Mouse (Mus musculus) cerebellum, postnatal 10 days (tissue): ENCODE results near the gene Ndufs7.

Experiments
- DNase-seq, 2 experiments: peaks; one replicate each; pipeline ENCODE4 v3.0.0; 2021; ENCODE audit warnings: mixed read lengths in 2 of 2

Gene Ndufs7

GRCm38 (mm10) chr10:80264341-80265148, 15.6 kb downstream of the Ndufs7 start:
- peak; percentile 99 to 100 for DNase-seq

DNA sequence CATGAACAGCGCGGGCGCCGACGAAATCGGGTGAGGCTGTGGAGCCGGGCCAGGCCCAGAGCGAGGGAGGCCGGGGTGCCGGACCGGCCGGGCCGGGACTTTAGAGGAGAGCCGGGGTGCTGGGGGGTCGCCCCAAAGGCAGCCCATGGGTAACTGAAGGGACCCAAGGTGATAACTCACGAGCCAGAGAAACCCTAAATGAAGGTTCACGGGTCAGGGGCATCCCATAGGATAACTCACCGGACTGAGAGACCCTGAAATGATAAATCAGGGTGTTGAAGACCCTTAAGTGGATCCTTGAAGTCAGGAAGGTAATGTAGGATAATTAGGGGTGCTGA, 16.2 kb downstream of the Ndufs7 start:
- no peak for DNase-seq

- no peak for DNase-seq
Observed at GRCm38 (mm10) chr10:80270099-80270498, 21.2 kb downstream of the Ndufs7 start.

DNA sequence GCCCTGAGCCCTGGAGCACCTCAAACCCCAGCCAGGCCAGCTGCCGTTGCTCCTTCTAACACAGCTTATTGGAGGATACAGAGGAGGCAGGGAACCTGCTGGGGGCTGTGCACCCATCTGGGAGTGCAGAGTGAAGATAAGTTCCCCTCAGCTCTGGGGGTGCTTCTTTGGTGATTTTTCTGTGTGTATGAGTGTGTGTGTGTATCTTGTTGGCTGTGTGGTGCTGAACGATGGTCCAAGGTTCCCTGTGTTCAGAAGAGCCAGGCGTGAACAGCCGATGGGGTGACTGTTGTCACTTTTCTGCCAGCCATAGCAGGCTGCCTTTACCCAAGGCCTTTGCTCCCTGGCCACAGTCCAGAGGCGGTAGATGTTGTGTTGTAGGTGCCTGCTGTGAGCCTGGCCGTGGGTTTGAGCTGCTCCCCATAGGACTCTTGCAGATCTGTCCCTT, 21.8 kb downstream of the Ndufs7 start:
- DNase-seq = peak; percentile 52 to 62

- DNase-seq = no peak
Observed at GRCm38 (mm10) chr10:80271186-80271843, 22.4 kb downstream of the Ndufs7 start.

DNA sequence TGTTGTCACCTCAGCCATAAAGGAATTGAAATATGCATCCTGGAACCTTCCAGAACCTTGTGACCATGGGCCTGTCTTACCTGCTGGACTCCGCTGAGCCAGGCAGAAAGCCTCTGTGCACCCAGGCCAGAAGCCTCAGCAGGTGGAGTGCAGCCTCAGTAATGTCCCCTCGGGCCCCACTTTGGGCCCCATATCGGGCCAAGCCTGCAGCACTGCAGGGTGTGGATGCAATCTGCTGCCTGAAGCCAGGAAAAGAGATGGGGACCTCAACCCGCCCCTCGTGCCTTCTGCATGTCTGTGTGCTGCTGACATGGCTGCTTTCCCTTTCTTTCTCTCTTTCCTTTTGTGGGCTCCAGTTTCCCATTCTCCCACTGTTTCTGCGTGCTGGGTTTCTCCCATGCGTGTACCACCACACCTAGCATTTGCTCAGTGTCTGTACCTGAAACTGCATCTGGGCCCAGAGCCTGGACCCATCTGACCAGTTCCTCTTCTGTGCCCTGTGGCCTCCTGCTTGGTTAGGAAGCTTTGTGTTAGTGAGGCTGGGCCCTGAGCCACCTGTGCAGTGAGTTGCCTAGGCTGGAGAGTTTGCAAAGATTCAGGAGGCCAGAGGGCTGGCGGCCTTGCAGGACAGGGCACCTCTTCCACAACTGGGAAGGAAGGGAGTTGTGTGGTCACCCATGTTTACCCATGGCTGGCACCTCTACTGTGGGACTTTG, 23.1 kb downstream of the Ndufs7 start:
- DNase-seq = no peak

GRCm38 (mm10) chr10:80273847-80274246, 24.9 kb downstream of the Ndufs7 start:
- no peak for DNase-seq

DNA sequence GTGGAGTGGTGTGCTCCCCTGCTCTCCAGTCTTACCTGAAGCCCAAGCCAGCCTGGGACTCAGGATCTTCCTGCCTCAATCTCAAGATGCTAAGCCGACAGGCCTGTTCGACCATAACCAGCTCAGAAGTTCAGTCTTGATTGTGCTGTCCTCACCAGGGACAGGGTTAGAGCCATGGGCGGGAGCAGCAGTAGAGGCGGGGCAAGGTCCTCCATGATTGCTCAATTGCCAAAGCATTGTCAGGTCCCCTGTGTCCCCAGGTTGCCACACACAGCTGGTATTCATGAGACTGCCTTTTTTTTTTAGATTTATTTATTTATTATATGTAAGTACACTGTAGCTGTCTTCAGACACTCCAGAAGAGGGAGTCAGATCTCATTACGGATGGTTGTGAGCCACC, 27.3 kb downstream of the Ndufs7 start:
- DNase-seq = no peak

GRCm38 (mm10) chr10:80278390-80278789, 29.5 kb downstream of the Ndufs7 start:
- no peak for DNase-seq

GRCm38 (mm10) chr10:80279273-80279672, 30.4 kb downstream of the Ndufs7 start:
- no peak for DNase-seq

DNA sequence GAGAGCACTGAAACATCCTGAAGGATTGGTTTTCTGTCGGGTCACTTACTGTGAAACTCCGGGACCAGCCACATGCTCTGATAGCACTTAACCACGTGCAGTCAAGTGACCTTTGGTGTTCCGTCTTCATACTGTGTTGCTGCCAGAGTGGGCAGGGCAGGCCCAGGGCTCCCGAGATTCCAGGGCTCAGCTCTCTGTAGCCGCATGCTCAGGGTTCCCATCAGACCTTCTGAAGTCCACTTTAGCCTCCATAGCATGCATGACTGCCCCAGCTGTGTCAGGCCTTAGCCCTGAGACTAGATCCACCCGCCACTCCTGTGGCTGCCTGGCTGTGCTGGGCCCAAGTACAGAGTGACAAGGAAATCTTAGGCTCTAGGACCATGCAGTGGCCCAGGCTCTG, 32.4 kb downstream of the Ndufs7 start:
- no peak for DNase-seq

- DNase-seq = peak in 1 of 2 experiments; percentile 59
Observed at GRCm38 (mm10) chr10:80281921-80282371, 33.0 kb downstream of the Ndufs7 start.

- peak in 1 of 2 experiments; percentile 34 for DNase-seq
Observed at GRCm38 (mm10) chr10:80282481-80283441, 33.8 kb downstream of the Ndufs7 start.

GRCm38 (mm10) chr10:80285222-80286070, 36.5 kb downstream of the Ndufs7 start:
- DNase-seq = no peak

- DNase-seq = no peak
Observed at GRCm38 (mm10) chr10:80288097-80288496, 39.2 kb downstream of the Ndufs7 start.

DNA sequence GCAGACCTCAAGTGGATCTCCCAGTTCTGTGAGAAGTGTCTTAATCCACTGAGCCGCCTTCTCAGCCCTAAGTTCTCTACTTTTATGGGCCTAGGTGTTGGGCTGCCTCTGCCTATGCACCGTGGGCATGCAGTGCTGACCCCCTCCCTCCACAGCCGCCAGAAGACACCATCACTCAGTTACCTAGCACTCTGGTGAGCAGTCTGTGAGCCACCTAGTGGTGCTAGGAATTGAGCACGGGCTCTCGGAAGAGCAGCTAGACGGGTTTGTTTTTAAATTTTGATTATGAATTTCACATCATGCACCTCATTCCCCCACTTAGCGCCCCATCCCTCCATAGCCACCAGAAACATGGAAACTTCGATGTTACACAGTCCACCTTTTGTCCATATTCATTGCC, 39.7 kb downstream of the Ndufs7 start:
- DNase-seq = no peak

GRCm38 (mm10) chr10:80292251-80293146, 43.6 kb downstream of the Ndufs7 start, which contains the start of gene Rps15:
Gene Rps15 (plus strand): TSS chr10:80292453.
- DNase-seq = peak; percentile 99

GRCm38 (mm10) chr10:80293325-80293724, 44.4 kb downstream of the Ndufs7 start:
- DNase-seq = no peak

- no peak for DNase-seq
Observed at GRCm38 (mm10) chr10:80294311-80294710, 45.4 kb downstream of the Ndufs7 start.

- DNase-seq = peak; percentile 38 to 57
Observed at GRCm38 (mm10) chr10:80294788-80295303, 45.9 kb downstream of the Ndufs7 start.
